Mouse (Mus musculus): ENCODE data around the gene Gm21992. TPM values are rescaled to one million over a fixed set of nuclear protein-coding genes. Genes with fewer than 3 reads are reported as not detected.
A peak's percentile ranks its signal among the peaks of the same experiment; 100 is the strongest.

Gm21992 gene
- 10 to 100 TPM in 1 of 2 experiments, 1 to 10 TPM in 1; 9.0 to 11.9 TPM for total RNA-seq (2021)
- long read RNA-seq, experiment 1 = 0 reads
- long read RNA-seq, experiment 2, partial matches to known transcripts = 1 of 3 reads
- long read RNA-seq, experiment 2, other reads (novel, unspliced or antisense) = 2 of 3 reads

- intact Hi-C loops (cut with DNase I; ENCODE audit: low total_unique reads) = no loop called here
- DNase-seq = peak; percentile 98
These were observed at the start of gene Gm21992, which contains the start of gene Rbm14 for GRCm38 (mm10) chr19:4811063-4811908. Gm21992 (minus strand) TSS chr19:4811612. Rbm14 (minus strand) TSS chr19:4811634.

- intact Hi-C loops (cut with DNase I; ENCODE audit: low total_unique reads) = no loop called here
- DNase-seq = no peak
These were observed 47.7 kb upstream of the Gm21992 start for GRCm38 (mm10) chr19:4859081-4859480.

DNA sequence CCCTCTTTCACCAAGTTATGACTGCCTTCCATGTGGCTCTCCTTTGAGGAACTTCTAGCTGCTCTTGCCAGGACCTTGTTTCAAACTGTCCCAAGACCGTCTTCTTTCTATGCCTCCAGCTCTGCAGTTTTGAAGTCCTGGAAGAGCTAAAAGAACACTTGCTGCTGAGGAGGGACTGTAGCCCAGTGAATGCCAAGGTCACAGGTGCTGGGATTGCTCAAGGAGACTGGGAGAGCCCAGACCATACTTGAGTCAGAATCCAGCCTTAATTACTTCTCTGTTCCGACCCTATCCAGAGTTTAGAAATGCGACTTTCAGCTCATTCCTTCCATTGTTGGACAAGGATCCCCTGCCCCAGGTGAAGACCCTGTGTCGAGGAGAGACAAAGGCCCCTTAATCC, 44.5 kb upstream of the Gm21992 start:
- intact Hi-C loops (cut with DNase I; ENCODE audit: low total_unique reads) = no loop called here

GRCm38 (mm10) chr19:4855470-4855820, 44.0 kb upstream of the Gm21992 start:
- no peak for DNase-seq
- intact Hi-C loops (cut with DNase I; ENCODE audit: low total_unique reads) = no loop called here

More for the DNA sequence above, 44.5 kb upstream of the Gm21992 start:
- no peak for DNase-seq

DNA sequence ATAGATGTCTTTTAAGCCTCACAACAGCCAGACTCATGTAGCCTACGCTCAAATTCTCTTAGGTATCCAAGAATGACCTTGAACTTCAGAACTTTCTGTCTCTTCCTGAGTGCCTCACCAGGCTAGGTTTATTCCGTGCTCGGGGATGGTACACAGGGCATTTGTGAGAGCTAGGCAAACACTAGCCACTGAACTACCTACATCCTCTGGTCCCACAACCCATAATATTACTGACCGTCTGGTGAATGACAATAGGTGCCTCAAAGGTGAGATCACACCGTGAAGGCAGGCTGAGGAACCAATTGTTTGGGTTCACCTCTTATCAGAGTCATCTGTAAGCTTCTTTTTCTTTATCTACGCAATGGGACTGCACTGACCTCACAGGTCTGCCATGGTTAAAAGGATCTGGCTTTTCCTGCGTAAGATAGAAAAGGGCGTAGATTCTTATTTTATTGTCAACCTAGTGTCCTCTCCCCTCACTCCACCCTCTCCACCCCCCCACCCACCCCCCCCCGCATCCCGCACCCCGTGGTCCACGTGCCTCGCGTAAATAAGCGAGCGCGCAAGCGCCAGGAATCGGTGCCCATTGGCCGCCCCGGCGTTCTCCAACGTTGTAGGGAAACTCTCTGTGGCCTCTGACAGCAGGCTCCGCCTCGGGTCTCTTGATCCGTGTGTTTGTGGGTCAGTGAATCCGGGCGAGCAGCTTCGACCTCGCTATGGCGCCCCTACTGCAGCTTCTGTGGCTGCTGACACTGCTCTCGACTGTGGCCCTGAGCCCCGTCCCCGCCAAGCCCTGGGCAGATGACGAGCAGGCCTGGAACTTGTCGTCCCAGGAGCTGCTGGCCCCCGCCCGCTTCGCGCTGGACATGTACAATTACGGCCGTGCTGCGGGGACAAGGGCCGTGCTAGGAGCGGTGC, 43.4 kb upstream of the Gm21992 start, which contains the start of gene Ctsf:
Gene Ctsf, plus strand, starts transcription at position 579 of the 918 bp plus-strand sequence.
- intact Hi-C loops (cut with DNase I; ENCODE audit: low total_unique reads) = no loop called here

DNA sequence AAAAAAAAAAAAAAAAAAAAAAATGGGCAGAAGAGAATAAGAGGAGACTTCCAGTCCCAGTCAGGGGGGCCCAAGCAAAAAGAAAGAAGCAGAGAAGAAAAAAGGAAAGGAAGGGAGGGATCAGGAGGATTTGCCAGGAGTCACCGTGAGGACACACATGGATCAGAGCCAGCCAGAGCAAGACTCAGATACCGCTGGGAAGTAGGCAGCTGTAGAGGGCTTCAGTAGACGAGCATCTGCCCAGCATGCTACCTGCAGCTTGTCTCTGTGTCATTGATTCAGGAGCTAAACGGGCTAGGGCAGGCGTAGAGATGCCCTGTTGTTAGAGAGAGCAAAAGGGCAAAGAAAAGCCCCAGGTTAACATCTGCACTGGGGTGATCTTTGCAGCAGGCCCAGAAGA, 38.9 kb upstream of the Gm21992 start:
- intact Hi-C loops (cut with DNase I; ENCODE audit: low total_unique reads) = no loop called here
- DNase-seq = no peak

More for the DNA sequence above, 43.4 kb upstream of the Gm21992 start, which contains the start of gene Ctsf:
- DNase-seq = peak; percentile 94

- intact Hi-C loops (cut with DNase I; ENCODE audit: low total_unique reads) = loop anchor here (10.0 kb wide), 1 partner anchor 225 kb away; the partner anchor contains the start of gene Rce1
- no peak for DNase-seq
These were observed 38.4 kb upstream of the Gm21992 start for GRCm38 (mm10) chr19:4849800-4850199.

DNA sequence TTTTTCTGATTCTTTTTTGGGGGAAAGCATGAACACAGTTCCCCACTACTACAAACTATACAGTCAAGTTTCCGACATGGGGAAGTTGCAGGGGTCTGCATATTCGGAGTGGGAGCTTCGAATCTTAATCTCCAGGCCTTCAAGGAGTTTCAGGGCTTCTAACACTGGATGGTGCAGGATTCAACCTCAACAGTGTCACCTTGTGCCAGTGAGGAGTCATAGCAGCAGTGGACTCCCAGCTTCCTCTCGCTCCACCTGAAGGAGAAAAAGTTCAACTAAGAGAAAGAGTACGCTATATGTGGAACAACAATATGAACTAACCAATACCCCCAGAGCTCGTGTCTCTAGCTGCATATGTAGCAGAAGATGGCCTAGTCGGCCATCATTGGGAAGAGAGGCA, 36.1 kb upstream of the Gm21992 start:
- intact Hi-C loops (cut with DNase I; ENCODE audit: low total_unique reads) = loop anchor here (2.0 to 10.0 kb wide), 2 partner anchors 93 to 223 kb away; partner anchors contain the start of gene Rce1
- no peak for DNase-seq

GRCm38 (mm10) chr19:4845846-4846245, 34.4 kb upstream of the Gm21992 start:
- DNase-seq = no peak
- intact Hi-C loops (cut with DNase I; ENCODE audit: low total_unique reads) = loop anchor here (2.0 to 10.0 kb wide), 2 partner anchors 91 to 221 kb away; partner anchors contain the start of gene Rce1

DNA sequence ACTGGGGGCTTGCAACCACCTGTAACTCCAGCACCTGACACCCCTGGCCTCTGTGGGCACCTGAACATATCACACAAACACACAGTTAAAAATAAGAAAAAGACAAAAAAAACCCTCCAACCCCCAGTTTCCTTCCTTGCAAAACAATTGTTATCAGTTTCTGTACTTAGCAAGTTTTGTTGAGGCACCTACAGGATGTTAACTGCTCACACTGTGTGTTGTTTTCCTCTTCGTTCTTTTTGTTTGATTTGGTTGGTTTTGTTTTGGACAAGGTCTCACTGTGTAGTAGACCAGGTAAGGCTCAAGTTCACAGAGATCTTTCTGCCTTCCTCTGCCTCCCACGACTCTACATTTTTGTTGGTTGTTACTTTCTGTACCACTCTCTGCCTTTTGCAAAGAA, 31.2 kb upstream of the Gm21992 start:
- DNase-seq = no peak
- intact Hi-C loops (cut with DNase I; ENCODE audit: low total_unique reads) = loop anchor here (10.0 kb wide), 1 partner anchor 218 kb away; the partner anchor contains the start of gene Rce1

DNA sequence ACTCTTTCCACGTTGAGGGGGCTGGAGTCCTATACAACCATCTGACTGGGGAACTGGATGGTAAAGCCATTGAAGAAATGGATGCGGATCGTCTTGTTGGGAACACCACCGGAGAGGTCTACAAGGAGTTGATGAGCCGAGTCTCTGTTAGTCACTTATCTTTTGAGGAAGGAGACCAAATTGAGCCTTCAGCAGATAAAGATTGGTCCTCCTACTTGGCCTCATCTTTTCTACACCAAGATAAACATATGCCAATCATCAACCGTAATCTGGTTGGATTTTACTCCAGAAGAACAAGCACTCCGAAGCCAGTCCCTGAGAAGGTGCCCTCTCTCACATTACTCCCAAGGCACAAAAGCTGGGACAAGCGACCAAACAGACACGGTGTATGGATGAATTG, 29.4 kb upstream of the Gm21992 start:
- no peak for DNase-seq
- intact Hi-C loops (cut with DNase I; ENCODE audit: low total_unique reads) = loop anchor here (10.0 kb wide), 1 partner anchor 216 kb away; the partner anchor contains the start of gene Rce1

GRCm38 (mm10) chr19:4839149-4839548, 27.7 kb upstream of the Gm21992 start, which contains the start of the genes Ccs and Ccdc87:
Ccs (minus strand) TSS chr19:4839332.
Ccdc87 (plus strand) TSS chr19:4839366.
- intact Hi-C loops (cut with DNase I; ENCODE audit: low total_unique reads) = no loop called here

DNA sequence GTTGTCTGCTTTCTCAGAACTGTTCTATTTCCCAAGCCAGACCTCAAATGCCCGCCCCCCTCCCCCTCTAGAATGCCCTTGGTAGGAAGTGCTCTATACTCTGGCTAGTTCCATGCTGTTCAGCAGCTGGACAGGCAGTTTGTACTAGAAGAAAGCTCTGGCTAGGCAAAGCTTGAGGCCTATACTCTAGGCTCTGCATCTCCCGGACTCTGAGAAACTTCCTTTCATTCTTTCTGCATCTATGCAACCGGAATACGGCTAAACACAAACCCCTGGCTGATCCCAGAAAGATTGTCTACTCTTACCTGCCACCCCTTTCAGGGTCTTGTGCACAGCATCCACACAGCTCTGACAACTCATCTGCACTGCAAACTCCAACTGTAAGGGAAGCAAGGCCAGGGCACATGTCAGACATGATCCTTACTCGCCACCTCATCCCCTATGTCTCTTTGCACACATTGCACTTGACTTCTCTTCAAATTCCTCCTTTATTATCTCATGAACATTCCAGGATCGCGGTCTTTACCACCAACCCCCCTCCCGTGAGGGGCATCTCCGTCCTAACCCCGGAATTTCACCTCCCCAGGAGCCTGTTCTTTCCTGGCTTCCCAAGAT, 27.2 kb upstream of the Gm21992 start:
- no peak for DNase-seq
- intact Hi-C loops (cut with DNase I; ENCODE audit: low total_unique reads) = no loop called here

More at GRCm38 (mm10) chr19:4839149-4839548, 27.7 kb upstream of the Gm21992 start, which contains the start of the genes Ccs and Ccdc87:
- peak; percentile 98 for DNase-seq

DNA sequence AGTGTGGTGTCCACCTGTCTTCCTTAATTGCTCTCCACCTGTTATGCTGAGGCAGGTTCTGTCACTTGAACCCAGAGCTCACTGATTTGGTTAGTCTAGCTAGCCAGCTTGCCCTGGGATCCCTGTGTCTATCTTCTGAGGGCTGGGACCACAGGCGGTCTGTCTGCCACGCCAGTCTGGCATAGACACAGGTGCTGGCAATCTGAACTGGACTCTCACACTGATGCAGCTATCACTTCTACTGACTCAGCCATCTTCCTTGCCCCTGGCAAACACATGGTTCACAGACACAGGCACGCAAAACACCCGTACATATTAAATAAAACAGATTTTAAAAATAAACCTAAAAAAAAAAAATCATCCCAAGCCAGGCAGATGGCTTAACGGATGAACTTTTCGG, 25.6 kb upstream of the Gm21992 start:
- intact Hi-C loops (cut with DNase I; ENCODE audit: low total_unique reads) = no loop called here
- DNase-seq = no peak

DNA sequence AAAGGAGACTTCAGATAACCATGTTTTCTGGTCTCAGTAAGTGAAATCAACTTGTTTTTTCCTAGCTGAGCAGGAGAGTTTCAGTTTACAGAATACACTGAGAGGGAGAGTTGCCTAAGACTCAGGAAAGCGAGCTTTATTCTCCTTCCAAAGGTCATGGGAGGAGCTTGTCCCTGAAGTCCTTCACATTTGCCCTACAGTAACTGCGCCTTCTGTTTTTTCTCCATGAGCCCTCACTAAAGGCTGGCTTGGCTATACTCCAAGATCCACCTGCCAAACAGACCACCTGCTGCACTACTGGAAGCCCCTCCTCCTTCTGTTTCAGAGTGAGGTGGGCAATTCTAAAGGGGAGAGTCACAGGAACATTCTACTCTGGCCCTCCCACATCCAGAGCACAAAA, 24.7 kb upstream of the Gm21992 start:
- no peak for DNase-seq
- intact Hi-C loops (cut with DNase I; ENCODE audit: low total_unique reads) = no loop called here

GRCm38 (mm10) chr19:4833977-4834376, 22.6 kb upstream of the Gm21992 start:
- intact Hi-C loops (cut with DNase I; ENCODE audit: low total_unique reads) = no loop called here
- no peak for DNase-seq

DNA sequence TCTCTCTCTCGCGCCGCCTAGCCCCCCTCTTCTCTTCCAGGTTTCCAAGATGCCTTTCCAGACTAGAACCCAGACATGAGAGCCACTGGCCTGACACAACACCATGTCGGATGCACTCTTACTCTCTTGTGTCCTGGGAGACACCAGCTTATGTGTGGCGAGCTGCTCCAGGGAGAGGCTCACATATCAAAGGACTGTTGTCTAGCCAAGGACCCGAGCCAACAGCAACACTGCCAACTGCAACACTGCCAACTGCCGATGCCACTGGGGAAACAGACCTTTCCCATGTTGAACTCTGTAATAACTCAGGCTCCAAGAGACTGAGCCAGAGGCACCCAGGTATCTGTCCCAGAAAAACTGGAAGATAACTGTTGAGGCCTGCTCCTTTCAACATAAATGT, 17.7 kb upstream of the Gm21992 start:
- intact Hi-C loops (cut with DNase I; ENCODE audit: low total_unique reads) = no loop called here
- DNase-seq = peak; percentile 70

DNA sequence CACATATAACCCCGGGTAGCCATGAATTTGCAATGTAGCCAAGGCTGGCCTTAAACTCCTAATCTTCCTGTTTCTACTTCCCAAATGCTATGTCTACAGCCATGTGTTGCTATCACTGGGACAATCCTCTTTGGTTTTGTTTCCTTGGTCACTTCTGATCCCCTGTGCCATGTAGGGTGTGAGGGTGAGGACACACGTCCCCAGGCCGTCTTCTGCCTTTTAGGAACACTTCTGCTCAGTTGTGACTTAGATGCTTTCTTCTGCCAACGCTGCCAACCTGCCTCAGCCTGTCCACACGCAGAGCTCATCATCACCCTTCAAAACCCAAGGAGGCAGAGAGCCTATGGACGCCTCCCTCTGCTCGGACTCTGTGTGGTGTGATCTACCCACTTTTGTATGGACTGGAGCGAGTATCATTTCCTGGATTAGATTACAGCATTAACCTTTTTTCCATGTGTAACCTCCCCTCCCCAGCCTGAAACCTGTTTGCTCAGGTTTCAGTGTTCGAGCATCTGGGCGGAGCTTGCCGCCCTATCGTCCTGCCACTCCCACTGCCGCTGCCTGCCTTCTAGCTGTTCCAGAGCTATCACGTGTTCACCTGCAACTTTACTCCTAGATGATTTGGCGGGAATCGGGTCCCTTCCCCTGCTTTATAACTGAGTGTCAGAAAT, 17.2 kb upstream of the Gm21992 start:
- DNase-seq = no peak
- intact Hi-C loops (cut with DNase I; ENCODE audit: low total_unique reads) = no loop called here
